Mouse (Mus musculus) brain, embryonic 14.5 days (tissue): ENCODE measurements around the gene Sema4c.

Experiments
- CTCF ChIP-seq: fragments of 200-500 bp; IDR thresholded peaks from 2 replicates; pipeline ENCODE4 v1.5.1; 2012; ENCODE audit warnings: inconsistent platforms, mild to moderate bottlenecking, moderate library complexity, borderline replicate concordance; ENCODE audit not compliant: insufficient read depth, insufficient read length; ENCODE audit errors: extremely low read depth
- POLR2A ChIP-seq: fragments of 200-500 bp; IDR thresholded peaks from 2 replicates; pipeline ENCODE4 v1.6.1; 2012; ENCODE audit warnings: mild to moderate bottlenecking, inconsistent platforms, borderline replicate concordance; ENCODE audit not compliant: poor library complexity, insufficient read depth, insufficient read length, severe bottlenecking; ENCODE audit errors: extremely low read depth

- TF ChIP-seq POLR2A (no peak), CTCF (no peak)
Measured at GRCm38 (mm10) chr1:36547981-36548598, 10.1 kb downstream of the Sema4c start.
